Mouse (Mus musculus) yolk sac, embryonic 10.5 days (tissue): ENCODE measurements at regions not wholly inside any gene's neighbourhood (a gene's known extent, or its start where the extent isn't known, plus 50 kb on each side); places are given as distances from the start of the nearest gene placed in this dataset.

Source experiments
- DNase-seq: peaks from one replicate; pipeline ENCODE4 v3.0.0-alpha.2; 2017; ENCODE audit warnings: low spot score

DNA sequence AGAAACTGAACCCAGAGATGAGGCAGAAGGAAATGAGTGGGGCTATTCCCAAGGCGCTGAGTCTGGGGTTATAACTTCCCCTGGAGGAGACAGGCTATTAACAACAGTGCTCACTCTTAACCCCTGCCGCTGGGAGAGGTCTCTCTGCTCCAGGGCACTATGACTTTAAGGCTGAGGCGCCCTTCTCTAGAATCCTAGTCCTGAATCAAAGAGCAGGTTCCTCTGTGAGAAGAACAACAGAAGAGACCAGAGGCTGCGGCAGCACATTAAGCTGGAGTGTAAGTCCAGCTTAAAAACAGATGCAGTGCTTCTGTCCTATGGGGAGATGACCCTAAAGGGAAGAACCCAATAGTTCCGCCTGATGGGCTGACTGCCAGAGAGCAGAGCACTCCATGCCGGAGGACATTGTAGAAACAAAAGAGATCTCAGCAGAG lies 173.4 kb upstream of the Klf7 start:
- no peak for DNase-seq

DNA sequence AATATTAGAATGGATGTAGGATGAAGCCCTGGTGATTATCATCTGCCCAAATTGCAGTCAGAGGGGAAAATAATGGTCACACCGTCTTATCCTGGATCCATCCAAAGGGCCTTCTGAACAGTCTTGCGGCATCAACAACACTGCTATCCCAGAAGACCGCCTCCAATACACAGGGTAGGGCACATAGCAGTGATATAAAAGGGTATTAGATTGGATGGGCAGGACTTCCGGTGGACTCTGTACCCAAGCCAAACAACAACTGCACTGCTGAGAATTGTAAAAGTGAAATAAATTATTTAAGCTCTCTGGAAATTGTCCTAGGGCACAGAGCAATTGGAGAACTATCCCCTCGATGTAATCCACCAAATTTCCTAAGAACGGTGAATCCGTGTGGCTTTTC lies 173.0 kb upstream of the Klf7 start:
- no peak for DNase-seq

DNA sequence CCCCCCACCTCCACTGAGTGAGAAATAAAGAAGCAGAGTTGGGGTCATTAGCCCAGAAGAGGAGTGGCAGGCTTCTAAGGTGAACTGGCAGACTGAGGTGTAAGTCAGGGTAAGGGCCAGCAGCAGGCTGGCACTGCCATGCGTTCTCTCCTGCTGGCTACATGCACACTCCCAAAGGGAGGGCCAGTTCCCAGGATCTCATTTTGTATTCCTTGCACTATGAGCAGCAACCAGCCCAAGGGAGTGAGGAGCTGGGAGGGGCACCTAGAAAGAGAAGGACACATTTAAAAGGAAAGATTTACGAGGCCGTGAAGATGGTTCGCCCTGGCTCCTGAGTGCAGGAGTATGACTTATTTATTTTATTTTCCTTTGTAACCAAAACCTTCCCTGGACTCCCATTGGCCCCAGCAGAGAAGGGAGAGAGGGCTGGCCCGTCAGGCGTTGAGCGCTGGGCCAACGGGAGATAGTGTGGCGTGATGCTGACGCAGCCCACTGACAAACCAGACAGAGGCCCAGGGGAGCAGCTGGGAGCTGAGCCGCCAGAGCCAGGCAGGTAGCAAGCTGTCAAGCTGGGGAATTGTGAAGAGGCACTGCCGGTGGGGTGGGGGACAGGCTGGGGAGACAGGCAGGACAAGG lies 166.8 kb upstream of the Klf7 start:
- no peak for DNase-seq

DNA sequence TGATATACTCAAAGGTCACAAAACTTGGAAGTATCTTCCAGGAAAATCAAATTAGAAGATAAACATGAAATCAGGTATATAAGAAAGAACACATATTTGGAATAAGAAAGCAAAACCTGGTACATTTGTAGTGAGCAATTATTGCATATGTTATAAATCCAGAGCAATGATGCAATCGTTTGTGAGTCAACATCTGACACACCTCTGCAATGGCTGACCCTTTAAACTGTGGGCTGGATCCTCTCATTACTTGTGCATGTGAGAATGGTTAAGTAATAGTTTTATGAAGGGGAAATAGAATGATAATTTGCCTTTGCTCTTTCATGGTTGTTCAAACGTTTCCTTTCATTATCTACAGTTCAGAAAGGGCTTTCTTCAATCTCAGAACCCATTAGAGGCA lies 165.0 kb upstream of the Klf7 start:
- DNase-seq: no peak

DNA sequence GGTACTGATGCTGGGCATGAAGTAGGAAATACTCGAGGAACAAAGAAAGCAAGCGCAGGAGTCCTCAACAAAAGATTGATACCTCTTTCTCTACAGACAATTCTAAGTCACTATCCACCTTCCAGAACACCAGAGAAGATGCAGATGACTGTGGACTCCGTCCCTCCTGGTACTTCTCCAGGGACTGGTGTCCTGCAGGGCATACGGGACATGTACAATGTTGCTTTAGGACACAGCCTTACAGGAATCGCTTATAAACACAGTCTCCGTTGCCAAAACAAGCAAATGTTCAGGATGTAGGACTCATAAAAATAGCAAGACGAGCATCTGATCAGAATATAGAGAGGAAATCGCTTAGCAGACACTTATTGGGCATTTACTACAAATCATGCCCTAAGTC lies 162.6 kb upstream of the Klf7 start:
- no peak for DNase-seq

DNA sequence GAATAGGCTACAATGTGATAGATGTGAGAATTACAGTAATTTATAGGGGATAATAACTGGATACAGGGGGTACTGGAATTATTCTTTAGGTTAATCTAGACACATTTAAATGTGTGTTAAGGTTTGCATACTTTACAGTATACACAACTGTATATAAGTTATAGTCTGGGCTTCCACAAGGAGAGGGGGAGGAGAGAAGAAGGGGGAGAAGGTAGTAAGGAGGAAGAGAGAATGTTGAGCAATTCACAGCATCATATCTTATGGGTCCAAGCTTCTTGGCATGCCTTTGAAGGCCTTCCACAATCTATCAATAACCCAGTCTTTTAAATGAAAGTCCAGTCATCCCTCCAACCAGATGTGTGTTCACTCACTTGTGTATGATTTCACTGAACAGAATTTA lies 153.8 kb upstream of the Klf7 start:
- DNase-seq: no peak

DNA sequence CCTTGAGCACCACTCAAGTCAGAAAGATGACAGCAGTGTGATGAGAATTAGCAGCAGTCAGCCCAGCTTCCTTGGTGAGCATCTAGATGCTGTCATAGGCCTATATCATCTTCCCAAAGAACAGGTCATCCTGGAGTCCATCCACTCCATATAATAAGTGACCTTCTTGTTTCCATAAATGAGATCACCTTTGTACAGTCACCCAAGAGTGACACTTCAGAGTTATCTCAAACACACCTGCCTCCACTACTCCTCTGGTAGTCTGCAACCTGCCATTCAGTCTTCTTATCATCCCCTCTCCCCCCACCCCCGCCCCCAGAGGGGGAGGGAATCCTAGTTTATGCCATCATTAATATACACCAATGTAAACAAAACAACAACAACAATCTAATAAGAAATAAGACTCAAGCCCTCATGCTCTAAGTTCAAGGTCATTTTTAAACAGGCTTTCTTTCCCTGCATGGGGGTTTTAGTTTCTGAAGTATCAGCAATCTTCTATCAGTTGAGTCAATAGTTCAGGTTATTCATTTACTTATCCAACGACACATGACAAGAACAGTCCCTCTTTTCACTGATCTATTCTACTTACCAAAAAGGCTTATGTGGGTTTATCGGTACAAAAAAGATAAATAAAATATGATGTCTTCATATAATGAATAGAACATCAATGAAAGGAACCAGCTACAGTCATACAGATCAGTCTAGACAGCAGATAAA lies 153.2 kb upstream of the Klf7 start:
- DNase-seq: peak; percentile 21

DNA sequence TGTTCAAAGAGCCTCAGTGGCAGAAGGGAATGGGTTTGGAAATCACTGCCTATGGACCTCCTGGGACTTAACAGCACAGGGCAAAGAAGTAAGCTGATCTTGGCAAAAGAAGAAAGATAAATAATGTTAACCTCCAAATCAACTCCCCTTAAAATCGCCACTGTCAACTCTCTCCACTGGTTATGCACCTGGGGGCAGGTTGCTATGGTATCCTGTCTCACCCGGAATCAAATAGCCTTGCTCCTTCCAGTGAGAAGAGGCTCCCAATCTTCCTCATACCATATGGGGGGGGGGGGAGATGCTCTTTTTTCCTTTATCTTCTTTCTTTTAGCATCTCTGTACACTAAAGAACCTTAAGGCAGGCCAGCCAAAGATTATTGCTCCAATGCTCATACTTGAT lies 135.2 kb upstream of the Klf7 start:
- DNase-seq: no peak

DNA sequence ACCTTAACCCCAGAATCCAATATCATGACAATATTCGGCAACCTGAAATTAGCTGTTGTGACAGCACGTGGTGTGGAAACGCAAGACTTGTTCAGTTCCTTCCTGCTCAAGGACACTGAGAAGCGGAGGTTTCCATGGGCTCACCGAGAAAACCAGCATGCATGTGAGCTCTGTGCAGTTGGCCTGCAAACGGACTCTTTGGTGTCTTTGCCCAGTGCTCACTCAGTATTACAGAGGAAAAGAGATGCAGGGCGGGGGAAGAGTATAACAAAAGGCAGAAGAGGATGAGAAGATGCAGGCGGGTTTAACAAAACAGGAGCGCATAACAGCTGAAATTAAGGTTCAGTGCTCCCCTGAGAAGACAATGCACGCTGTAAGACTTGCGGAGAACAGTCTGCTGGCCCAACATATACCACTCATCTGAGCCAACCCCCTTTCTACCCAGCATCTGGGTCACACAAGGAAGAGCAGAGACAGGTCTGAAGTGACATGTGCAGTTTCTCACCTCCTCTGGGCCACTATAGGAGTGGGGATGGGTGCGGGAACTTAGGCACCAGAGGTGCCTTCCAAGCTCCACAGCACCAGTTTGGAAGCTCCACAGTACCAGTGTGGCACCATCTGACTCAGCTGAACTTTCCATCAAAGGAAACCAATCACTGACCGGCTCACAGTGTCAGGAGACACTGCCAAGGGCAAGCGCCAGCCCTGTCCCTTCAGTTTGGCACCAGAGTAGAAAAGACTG lies 133.6 kb upstream of the Klf7 start:
- no peak for DNase-seq

DNA sequence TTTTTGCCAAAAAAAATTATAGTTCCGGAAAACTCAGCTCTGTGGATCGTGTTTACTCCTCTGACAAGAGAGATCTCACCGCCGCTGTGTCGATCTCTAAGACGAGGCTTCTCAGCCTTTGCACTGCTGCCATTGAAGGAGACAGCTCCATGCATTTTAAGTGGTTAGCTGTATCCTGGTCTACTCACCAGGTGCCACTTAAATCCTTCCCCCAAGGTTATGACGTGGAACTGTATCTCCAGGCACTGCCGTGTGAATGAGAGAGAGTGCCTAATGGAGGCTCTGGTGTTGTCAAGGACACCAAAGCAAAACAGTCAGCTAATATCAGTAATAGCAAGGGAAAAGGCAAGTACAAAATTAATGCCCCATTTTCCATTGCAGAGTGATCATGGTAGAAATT lies 132.6 kb upstream of the Klf7 start:
- DNase-seq: no peak

DNA sequence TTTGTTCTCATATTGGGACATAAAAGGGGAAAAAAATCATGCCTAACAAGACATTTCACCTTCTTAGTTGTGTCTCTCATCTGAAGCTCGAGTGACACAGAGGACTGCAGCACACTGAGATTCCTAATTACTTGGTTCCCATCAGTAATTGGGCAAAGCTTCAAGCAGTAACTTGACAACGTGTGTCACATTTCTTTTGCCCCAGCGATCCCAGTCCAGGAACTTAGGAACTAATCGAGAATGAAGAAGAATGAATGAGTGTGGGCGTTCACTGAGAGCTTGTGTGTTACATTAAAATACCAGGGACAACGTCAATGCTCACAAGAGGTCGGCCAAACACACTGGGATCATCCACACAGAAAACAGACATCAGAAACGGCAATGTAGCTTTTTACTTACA lies 131.9 kb upstream of the Klf7 start:
- DNase-seq: no peak

DNA sequence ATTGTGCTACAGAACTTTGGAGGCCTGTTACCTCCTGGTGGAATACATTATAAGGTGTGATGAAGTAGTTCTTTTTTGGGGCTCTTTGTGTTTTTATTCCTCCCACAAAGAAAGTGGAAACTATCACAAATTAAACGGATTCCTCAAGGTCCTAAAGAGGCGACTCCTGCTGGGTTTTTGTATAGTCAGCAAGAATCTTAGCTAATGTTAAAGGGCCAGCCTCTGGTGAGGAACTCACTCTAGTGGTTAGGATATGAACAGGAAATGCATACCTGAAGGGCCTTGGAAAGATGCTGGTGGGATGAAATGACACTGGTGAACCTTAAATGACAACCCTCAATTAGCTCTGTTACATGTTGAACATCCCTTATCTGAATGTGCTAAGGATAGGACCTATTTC lies 120.3 kb upstream of the Klf7 start:
- DNase-seq: no peak

DNA sequence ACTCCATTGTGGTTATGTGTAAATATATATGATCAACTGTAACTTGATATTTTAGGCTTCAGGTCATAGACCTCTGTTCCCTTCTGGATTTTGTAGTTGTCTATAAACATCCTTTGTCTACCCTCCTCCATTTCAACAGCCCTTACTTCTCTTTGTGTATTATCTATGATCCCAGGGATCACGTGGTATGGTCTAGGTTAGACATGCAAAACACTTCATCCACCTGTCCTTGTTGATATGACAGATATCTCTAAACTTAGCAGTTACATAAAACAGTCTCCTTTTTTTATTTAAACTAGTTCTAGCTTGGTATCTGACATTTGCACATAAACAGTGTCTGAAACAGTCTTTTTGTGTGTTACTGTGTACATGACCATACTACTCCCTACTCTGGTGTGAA lies 107.6 kb upstream of the Klf7 start:
- no peak for DNase-seq

DNA sequence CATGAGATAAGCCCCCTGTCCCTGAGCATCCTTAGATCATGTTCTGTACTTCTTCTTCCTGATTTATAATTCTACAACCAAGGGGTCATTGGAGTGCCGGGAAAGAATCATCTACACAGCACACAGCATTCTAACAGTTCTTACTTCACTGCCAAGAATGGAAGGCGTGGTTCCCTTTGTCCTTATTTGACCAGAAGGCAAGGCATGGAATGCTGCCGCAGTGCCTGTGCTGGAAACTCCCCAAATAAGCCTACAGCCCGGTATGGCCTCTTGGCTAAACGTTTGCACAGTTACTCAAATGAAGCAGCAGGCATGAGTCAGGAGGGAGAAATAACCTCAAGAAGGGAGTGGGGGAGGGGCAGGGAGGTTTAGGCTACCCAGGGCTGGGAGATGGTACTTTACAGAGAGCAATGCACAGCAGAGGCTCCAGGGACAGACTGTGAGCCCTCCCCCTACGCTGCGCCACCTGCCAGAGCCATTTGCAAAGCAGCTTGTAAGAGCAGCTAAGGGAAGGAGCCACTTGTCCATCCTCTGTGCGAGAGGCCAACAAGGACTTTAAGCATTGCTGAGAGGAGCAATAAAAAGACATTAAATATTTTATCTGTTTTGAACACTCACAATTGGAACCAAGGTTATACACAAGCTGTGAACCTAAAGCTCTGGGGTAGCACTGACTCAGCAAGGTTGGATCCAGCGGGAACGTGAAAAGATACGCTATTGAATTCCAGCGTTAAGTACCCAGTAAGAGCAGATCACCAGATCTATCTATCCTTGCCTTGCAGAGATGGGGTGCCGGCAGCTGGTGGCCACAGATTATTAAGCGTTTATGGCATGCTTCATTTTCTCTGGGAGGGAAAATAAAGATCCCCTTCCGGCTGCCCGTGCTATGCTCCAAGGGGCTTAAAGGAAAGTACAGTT lies 104.2 kb upstream of the Klf7 start:
- DNase-seq: peak; percentile 15

DNA sequence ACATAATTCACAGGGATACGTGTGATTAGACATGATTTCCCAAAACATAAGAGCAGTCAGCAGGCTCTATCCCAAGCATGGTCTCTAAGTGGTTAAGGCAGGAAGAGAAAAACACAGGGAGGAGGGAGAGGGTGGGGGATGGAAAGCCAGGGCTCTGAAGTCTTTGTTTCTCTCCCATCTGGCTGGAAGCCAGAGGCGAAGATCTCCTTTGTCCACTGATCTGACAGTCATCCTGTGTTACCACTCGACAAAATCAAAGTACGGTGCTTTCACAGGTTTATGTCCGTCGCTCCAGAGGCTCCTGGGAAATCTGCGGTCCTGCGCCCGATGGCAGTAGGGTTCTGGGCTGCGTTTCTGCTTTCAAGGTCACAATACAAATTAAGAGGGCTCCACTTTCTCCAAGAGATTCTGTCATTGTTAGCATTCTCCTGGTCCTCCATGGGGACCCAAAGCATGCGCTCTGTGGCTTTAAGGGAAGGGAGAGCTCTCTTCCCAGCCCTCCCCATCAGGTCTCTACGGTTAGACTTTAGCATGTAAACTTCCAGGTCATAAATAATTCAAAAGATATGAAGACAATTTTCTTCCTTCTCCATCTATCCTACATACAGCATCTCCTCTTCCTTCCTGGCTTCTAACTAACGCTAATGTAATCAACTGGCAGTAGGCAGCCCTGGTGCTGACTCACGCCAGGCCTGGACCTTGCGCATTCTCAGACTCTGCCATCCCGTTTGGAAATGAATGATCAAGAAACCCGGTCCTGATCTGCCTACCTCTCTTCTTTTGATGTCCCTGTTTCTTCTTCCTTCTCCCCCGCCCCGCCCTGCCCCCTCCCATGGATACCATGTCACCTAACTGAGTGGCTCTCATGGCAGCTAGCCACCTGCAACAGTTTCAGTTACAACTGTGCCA lies 102.0 kb upstream of the Klf7 start:
- DNase-seq: no peak

DNA sequence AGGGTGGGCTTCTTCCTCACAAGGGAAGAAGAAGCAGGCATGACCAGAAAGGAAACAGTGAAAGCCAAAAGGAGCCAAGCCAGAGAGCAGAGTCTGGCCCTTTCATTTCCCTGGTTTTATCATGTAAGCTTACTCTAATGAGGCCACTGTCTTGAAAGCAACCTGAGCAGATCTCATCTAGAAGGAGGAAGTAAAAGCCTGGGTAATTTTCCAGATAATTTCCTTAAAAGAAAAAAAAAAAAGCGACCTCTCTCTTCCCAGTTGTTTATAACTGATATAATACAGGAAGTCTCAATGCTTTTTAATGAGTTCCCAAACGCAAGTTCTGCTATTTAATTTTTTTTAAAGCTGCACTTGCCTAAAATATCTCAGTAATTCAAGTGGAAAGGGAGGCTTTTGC lies 100.4 kb upstream of the Klf7 start:
- no peak for DNase-seq

DNA sequence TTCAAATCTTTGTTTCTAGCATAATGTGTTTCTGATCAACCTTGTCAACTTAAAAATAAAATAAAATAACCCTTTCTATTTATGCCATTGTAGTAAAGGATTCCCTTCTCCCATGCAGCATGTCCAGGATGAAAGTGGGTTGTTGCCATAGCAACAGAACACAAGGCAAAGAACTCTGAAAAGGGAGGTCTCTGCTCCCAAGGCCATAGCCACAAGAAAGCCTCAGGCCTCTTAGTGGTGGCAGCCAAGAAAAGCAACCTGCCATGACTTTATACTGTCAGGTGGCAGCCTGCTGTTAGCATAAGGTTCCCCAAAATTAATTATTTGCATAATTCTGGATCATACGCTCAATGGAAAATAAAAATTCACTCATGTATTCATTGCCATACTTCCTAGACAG lies 98.4 kb upstream of the Klf7 start:
- no peak for DNase-seq

DNA sequence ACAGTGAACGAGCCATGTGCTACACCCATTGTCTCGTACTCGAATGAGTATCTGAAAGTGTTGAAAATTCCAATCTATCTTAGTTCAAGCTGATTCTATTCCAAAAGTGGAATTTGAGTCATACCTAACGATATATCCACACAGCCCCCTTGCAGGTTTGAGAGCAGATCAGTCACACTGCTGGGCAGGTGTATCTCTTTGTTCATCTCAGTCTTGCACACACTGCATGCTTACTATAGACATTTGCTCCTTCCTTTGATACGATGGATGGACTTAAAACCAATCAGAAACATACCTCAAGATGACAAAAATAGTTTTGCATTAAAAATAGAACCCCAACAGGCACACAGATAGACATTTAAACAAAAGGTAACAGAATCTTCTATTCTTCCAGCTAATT lies 98.0 kb upstream of the Klf7 start:
- DNase-seq: no peak

DNA sequence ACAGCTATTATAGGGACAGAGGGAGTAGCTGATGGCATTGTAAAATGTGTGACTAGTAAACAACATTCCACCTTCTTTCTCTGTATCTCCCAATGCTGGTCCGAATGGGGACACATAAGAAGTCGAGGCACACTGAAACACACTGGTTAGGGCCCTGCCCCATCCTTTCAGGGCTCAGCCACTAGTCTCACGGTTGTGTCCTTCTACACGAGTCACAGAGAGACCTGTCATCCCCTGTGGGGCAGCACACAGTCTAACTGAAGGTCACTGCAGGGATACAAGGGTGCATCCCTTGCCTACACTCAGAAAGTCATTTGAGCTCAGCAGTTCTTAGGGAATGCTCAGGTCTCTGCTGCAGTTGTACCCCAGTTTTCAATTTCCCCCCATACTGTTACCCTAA lies 93.6 kb upstream of the Klf7 start:
- no peak for DNase-seq

DNA sequence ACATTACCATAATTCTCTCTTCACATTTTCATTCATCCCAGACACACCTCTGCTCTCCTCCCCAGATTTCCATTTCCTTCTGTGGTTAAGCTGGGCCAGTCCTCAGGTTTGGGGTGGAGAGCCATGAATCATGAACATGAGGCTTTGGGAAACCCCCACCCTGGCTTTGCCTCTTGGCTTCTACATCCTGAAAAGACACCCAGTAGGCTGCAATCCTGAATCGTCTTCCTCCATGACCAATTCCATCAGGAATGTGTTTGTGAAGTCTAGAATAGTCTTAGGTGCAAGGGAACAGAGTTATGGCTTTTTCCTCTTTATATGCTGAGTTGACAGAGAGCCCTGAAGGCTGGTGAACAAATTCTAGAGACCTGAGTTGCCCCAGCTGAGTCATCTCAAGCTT lies 87.0 kb upstream of the Klf7 start:
- no peak for DNase-seq

DNA sequence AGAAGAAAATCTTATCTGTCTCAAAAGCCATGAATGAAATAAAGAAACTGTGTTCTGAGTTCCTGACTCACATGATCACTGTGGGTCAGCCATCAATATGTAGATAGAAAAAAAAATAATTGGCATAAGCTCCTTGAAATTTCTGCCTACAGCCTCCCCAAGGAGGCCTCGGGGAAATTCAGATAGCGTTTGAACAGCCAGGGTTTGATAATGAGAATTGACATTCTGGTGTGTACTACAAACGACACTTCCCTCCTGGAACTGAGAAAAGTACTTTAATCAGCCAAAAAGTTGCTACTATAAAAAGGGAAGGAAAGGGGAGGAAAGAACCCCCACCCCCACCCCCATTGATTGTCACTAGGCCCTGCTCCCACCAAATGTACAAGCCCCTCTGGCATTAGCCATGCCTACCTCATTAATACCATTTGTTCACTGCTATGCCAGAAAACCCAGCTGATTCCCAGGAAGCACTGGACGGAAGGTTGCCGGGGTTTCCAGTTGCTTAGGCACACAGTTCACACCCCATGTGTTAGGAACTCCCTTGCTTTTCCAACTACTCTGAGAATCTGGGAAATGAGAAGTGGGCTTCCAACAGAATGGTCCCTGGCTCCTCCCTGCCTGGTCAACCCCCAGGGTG lies 78.4 kb upstream of the Klf7 start:
- DNase-seq: no peak
